Mouse (Mus musculus) CH12.LX (cell line): Measurements from ENCODE around the gene Nhp2. TPM values are rescaled to one million over a fixed set of nuclear protein-coding genes. Genes with fewer than 3 reads are reported as not detected.

Source experiments
- DNase-seq: peaks from one replicate; pipeline ENCODE4 v3.0.0-alpha.2; 2013; ENCODE audit errors: extremely low read depth
- H3K27ac ChIP-seq: 2 replicates; pipeline ENCODE4 v1.5.1; 2012; ENCODE audit warnings: low read depth, mild to moderate bottlenecking, control low read depth, moderate library complexity; ENCODE audit not compliant: insufficient read depth
- H3K27me3 ChIP-seq: replicated peaks from 2 replicates; pipeline ENCODE3; 2012; ENCODE audit warnings: inconsistent platforms
- H3K36me3 ChIP-seq, 2 experiments: replicated peaks in 1 of 2; 2 replicates each; pipeline versions ENCODE3 to v1.6.1; 2012; ENCODE audit warnings: inconsistent platforms in 1 of 2, low read length in 1 of 2, mild to moderate bottlenecking in 1 of 2, mixed read lengths in 1 of 2, moderate library complexity in 1 of 2; ENCODE audit not compliant: control insufficient read depth in 1 of 2, insufficient read depth in 1 of 2
- H3K4me1 ChIP-seq, 2 experiments: 2 replicates each; pipeline ENCODE4 v1.6.1; 2012; ENCODE audit warnings: inconsistent platforms in 1 of 2, moderate library complexity in 1 of 2; ENCODE audit not compliant: insufficient read depth in 2 of 2, control insufficient read depth in 1 of 2
- H3K4me2 ChIP-seq: 2 replicates; pipeline ENCODE4 v1.6.1; 2012; ENCODE audit warnings: low read depth, mild to moderate bottlenecking, control low read depth; ENCODE audit not compliant: poor library complexity, insufficient read depth, severe bottlenecking
- H3K4me3 ChIP-seq, 3 experiments: fragments of 150-350 bp in 1 of 3; sonication (generic) in 1 of 3; replicated peaks in 1 of 3; 2 replicates each; pipeline versions ENCODE3 to v1.5.1; 2011 to 2012; ENCODE audit warnings: low read depth in 2 of 3, low read length in 2 of 3, mild to moderate bottlenecking in 2 of 3, moderate library complexity in 2 of 3, control low read depth in 1 of 3, improper control_type of control experiment in 1 of 3, inconsistent platforms in 1 of 3, mixed read lengths in 1 of 3; ENCODE audit not compliant: poor library complexity in 1 of 3
- H3K79me2 ChIP-seq: replicated peaks from 2 replicates; pipeline ENCODE4 v1.6.1; 2012; ENCODE audit warnings: mild to moderate bottlenecking, moderate library complexity; ENCODE audit not compliant: control insufficient read depth, poor library complexity, insufficient read depth, severe bottlenecking; ENCODE audit errors: extremely low read depth
- H3K9ac ChIP-seq: 2 replicates; pipeline ENCODE4 v1.6.1; 2012; ENCODE audit warnings: low read depth, mild to moderate bottlenecking, control low read depth, moderate library complexity; ENCODE audit not compliant: insufficient read depth
- H3K9me3 ChIP-seq: replicated peaks from 2 replicates; pipeline ENCODE3; 2012; ENCODE audit warnings: low read length, inconsistent platforms, mixed read lengths
- CHD1 ChIP-seq: IDR thresholded peaks from 2 replicates; pipeline ENCODE4 v1.6.1; 2012; ENCODE audit warnings: low read depth, low read length, improper control_type of control experiment, inconsistent platforms
- CHD2 ChIP-seq: IDR thresholded peaks from 2 replicates; pipeline ENCODE4 v1.6.1; 2011; ENCODE audit warnings: low read length, improper control_type of control experiment
- CTCF ChIP-seq, 2 experiments: IDR thresholded peaks in 1 of 2; conservative IDR thresholded peaks in 1 of 2; 2 replicates each; pipeline ENCODE4 v1.5.1; 2011 to 2012; ENCODE audit warnings: low read depth in 2 of 2, low read length in 2 of 2, improper control_type of control experiment in 1 of 2, inconsistent platforms in 1 of 2, mild to moderate bottlenecking in 1 of 2, moderate library complexity in 1 of 2
- ELF1 ChIP-seq: IDR thresholded peaks from 2 replicates; pipeline ENCODE4 v1.6.1; 2014; ENCODE audit warnings: low read depth, mild to moderate bottlenecking, inconsistent platforms, low read length, improper control_type of control experiment
- EP300 ChIP-seq: IDR thresholded peaks from 2 replicates; pipeline ENCODE4 v1.6.1; 2011; ENCODE audit warnings: low read length, improper control_type of control experiment
- GABPA ChIP-seq: IDR thresholded peaks from 2 replicates; pipeline ENCODE4 v1.6.1; 2012; ENCODE audit warnings: low read depth, low read length, improper control_type of control experiment, inconsistent platforms; ENCODE audit not compliant: insufficient replicate concordance
- HCFC1 ChIP-seq: IDR thresholded peaks from 2 replicates; pipeline ENCODE4 v1.6.1; 2012; ENCODE audit warnings: low read depth, mild to moderate bottlenecking, inconsistent platforms, low read length, improper control_type of control experiment
- IRF4 ChIP-seq: IDR thresholded peaks from 2 replicates; pipeline ENCODE4 v1.6.1; 2014; ENCODE audit warnings: low read depth, mild to moderate bottlenecking, inconsistent platforms, low read length, improper control_type of control experiment
- KAT2A ChIP-seq: IDR thresholded peaks from 2 replicates; pipeline ENCODE4 v1.6.1; 2012; ENCODE audit warnings: low read length, improper control_type of control experiment, inconsistent platforms; ENCODE audit not compliant: insufficient replicate concordance
- MAFK ChIP-seq: IDR thresholded peaks from 2 replicates; pipeline ENCODE4 v1.6.1; 2011; ENCODE audit warnings: low read length, improper control_type of control experiment; ENCODE audit not compliant: insufficient replicate concordance
- MAZ ChIP-seq: IDR thresholded peaks from 2 replicates; pipeline ENCODE4 v1.6.1; 2012; ENCODE audit warnings: low read depth, mild to moderate bottlenecking, inconsistent platforms, low read length, improper control_type of control experiment, moderate library complexity
- MXI1 ChIP-seq: IDR thresholded peaks from 2 replicates; pipeline ENCODE4 v1.6.1; 2011; ENCODE audit warnings: mild to moderate bottlenecking, low read depth, low read length, improper control_type of control experiment
- MYC ChIP-seq: IDR thresholded peaks from 2 replicates; pipeline ENCODE4 v1.6.1; 2011; ENCODE audit warnings: low read depth, mild to moderate bottlenecking, improper control_type of control experiment, low read length
- NELFE ChIP-seq: IDR thresholded peaks from 2 replicates; pipeline ENCODE4 v1.6.1; 2011; ENCODE audit warnings: low read depth, low read length, improper control_type of control experiment
- POLR2A ChIP-seq: IDR thresholded peaks from 2 replicates; pipeline ENCODE4 v1.6.1; 2011; ENCODE audit warnings: low read depth, mild to moderate bottlenecking, improper control_type of control experiment, low read length
- RCOR1 ChIP-seq: conservative IDR thresholded peaks from 2 replicates; pipeline ENCODE4 v1.6.1; 2012; ENCODE audit warnings: low read depth, mild to moderate bottlenecking, inconsistent platforms, low read length, improper control_type of control experiment
- SIN3A ChIP-seq: IDR thresholded peaks from 2 replicates; pipeline ENCODE4 v1.6.1; 2012; ENCODE audit warnings: low read length, improper control_type of control experiment, inconsistent platforms
- UBTF ChIP-seq: IDR thresholded peaks from 2 replicates; pipeline ENCODE4 v1.6.1; 2012; ENCODE audit warnings: low read depth, mild to moderate bottlenecking, inconsistent platforms, low read length, improper control_type of control experiment, moderate library complexity
- USF1 ChIP-seq: IDR thresholded peaks from 2 replicates; pipeline ENCODE4 v1.6.1; 2014; ENCODE audit warnings: low read depth, mild to moderate bottlenecking, inconsistent platforms, low read length, improper control_type of control experiment
- ZC3H11A ChIP-seq: IDR thresholded peaks from 2 replicates; pipeline ENCODE4 v1.6.1; 2012; ENCODE audit warnings: low read depth, mild to moderate bottlenecking, inconsistent platforms, low read length, improper control_type of control experiment
- ZMIZ1 ChIP-seq: IDR thresholded peaks from 2 replicates; pipeline ENCODE4 v1.6.1; 2012; ENCODE audit warnings: low read depth, mild to moderate bottlenecking, inconsistent platforms, low read length, improper control_type of control experiment
- ZNF384 ChIP-seq: IDR thresholded peaks from 2 replicates; pipeline ENCODE4 v1.6.1; 2012; ENCODE audit warnings: low read depth, low read length, improper control_type of control experiment, inconsistent platforms
- dilution Hi-C: fragments of 300-500 bp; cut with MboI; formaldehyde crosslinking; loops from 2 replicates; pipeline ENCODE4 v1.14.3; 2020; ENCODE audit warnings: low sequenced_read_pairs; ENCODE audit not compliant: extremely low pct_unique_long_range_greater_than_20kb, extremely low pct_ligation_motif_present
- in situ Hi-C: fragments of 300-500 bp; cut with MboI; formaldehyde crosslinking; loops from 3 replicates; pipeline ENCODE4 v1.14.3; 2019; ENCODE audit warnings: low sequenced_read_pairs, low pct_ligation_motif_present, low pct_unique_long_range_greater_than_20kb, mixed read lengths
- polyA plus RNA-seq: library from polyadenylated mRNA; unstranded; fragments of >175 nt; gene quantifications from 2 replicates; pipeline ENCODE4 v1.2.1, GENCODE M21; 2012; ENCODE audit warnings: low read depth; ENCODE audit not compliant: insufficient read length
- total RNA-seq, 2 experiments: library from RNA; depleted of rRNA; stranded (reverse); fragments of 300-350 nt in 1 of 2; fragments of >200 nt in 1 of 2; gene quantifications; 2 replicates each; pipeline ENCODE4 v1.2.3; 2012 to 2014

Nhp2 gene
- total and polyA plus RNA-seq, 3 experiments: 489 to 847 (median 722) TPM

GRCm38 (mm10) chr11:51644217-51644616 lies 24.7 kb downstream of the Nhp2 start (continued):
- TF ChIP-seq MAZ (peak; percentile 62; the same call in 1 of the 2 replicates), USF1 (no peak), UBTF (peak; percentile 92), ELF1 (no peak), ZNF384 (no peak), MYC (peak; percentile 83; the same call in 1 of the 2 replicates)

GRCm38 (mm10) chr11:51645293-51645692 lies 25.8 kb downstream of the Nhp2 start:
- Histone ChIP-seq H3K79me2 (peaks cover 6% of the 10 kb centered on the region; the same call in 1 of the 2 replicates), H3K4me3 (no peak overlapping the region), H3K4me1 (peaks cover 49 to 92% of the 10 kb centered on the region in 2 experiments), H3K9me3 (no peaks in the 10 kb centered on the region), H3K9ac (no peak overlapping the region), H3K27me3 (no peaks in the 10 kb centered on the region), H3K4me2 (no peak overlapping the region), H3K36me3 (peaks cover 15 to 59% of the 10 kb centered on the region in 2 experiments), H3K27ac (peak overlapping the region; percentile 93)
- dilution Hi-C loops (no loop called here), in situ Hi-C loops (no loop called here)
- TF ChIP-seq IRF4 (no peak), CHD1 (no peak), ZC3H11A (no peak), HCFC1 (no peak), KAT2A (no peak), GABPA (no peak), MXI1 (no peak), RCOR1 (no peak), NELFE (no peak), MAFK (no peak), MYC (no peak), ZMIZ1 (no peak), SIN3A (no peak), EP300 (no peak), POLR2A (no peak), CTCF (conservative IDR thresholded peaks at IDR 0.05 in 1 of 2, IDR thresholded peaks at IDR 0.05 in 1 of 2; ENCODE audit: low read depth in 2 of 2, low read length in 2 of 2) (no peak)
- no peak for DNase-seq

GRCm38 (mm10) chr11:51646245-51646644 lies 26.7 kb downstream of the Nhp2 start:
- no peak for DNase-seq
- peaks cover 49 to 86% of the 10 kb centered on the region in 2 experiments for H3K4me1 ChIP-seq
- peaks cover 6% of the 10 kb centered on the region; the same call in 1 of the 2 replicates for H3K79me2 ChIP-seq
- no peaks in the 10 kb centered on the region for H3K9me3 ChIP-seq
- in situ Hi-C loops: no loop called here
- H3K36me3 ChIP-seq: peaks cover 15 to 50% of the 10 kb centered on the region in 2 experiments
- H3K4me2 ChIP-seq: peak overlapping the region; percentile 32; the same call in 1 of the 2 replicates
- TF ChIP-seq CHD2: no peak
- TF ChIP-seq EP300: no peak
- TF ChIP-seq, all 38 proteins: peak for 0
- H3K9ac ChIP-seq: no peak overlapping the region
- dilution Hi-C loops: no loop called here
- H3K27ac ChIP-seq: peak overlapping the region; percentile 61
- no peaks in the 10 kb centered on the region for H3K27me3 ChIP-seq
- peak overlapping the region in 2 of 3 experiments; percentile 35 to 54 for H3K4me3 ChIP-seq
